Mouse (Mus musculus) CH12.LX (cell line): Measurements from ENCODE around the gene Hoxb2. TPM values are rescaled to one million over a fixed set of nuclear protein-coding genes. Genes with fewer than 3 reads are reported as not detected.

ENCODE experiments used
- DNase-seq: peaks from one replicate; pipeline ENCODE4 v3.0.0-alpha.2; 2013; ENCODE audit errors: extremely low read depth
- H3K27ac ChIP-seq: 2 replicates; pipeline ENCODE4 v1.5.1; 2012; ENCODE audit warnings: low read depth, mild to moderate bottlenecking, control low read depth, moderate library complexity; ENCODE audit not compliant: insufficient read depth
- H3K27me3 ChIP-seq: replicated peaks from 2 replicates; pipeline ENCODE3; 2012; ENCODE audit warnings: inconsistent platforms
- H3K36me3 ChIP-seq, 2 experiments: replicated peaks in 1 of 2; 2 replicates each; pipeline versions ENCODE3 to v1.6.1; 2012; ENCODE audit warnings: inconsistent platforms in 1 of 2, low read length in 1 of 2, mild to moderate bottlenecking in 1 of 2, mixed read lengths in 1 of 2, moderate library complexity in 1 of 2; ENCODE audit not compliant: control insufficient read depth in 1 of 2, insufficient read depth in 1 of 2
- H3K4me1 ChIP-seq, 2 experiments: 2 replicates each; pipeline ENCODE4 v1.6.1; 2012; ENCODE audit warnings: inconsistent platforms in 1 of 2, moderate library complexity in 1 of 2; ENCODE audit not compliant: insufficient read depth in 2 of 2, control insufficient read depth in 1 of 2
- H3K4me2 ChIP-seq: 2 replicates; pipeline ENCODE4 v1.6.1; 2012; ENCODE audit warnings: low read depth, mild to moderate bottlenecking, control low read depth; ENCODE audit not compliant: poor library complexity, insufficient read depth, severe bottlenecking
- H3K4me3 ChIP-seq, 3 experiments: fragments of 150-350 bp in 1 of 3; sonication (generic) in 1 of 3; replicated peaks in 1 of 3; 2 replicates each; pipeline versions ENCODE3 to v1.5.1; 2011 to 2012; ENCODE audit warnings: low read depth in 2 of 3, low read length in 2 of 3, mild to moderate bottlenecking in 2 of 3, moderate library complexity in 2 of 3, control low read depth in 1 of 3, improper control_type of control experiment in 1 of 3, inconsistent platforms in 1 of 3, mixed read lengths in 1 of 3; ENCODE audit not compliant: poor library complexity in 1 of 3
- H3K79me2 ChIP-seq: replicated peaks from 2 replicates; pipeline ENCODE4 v1.6.1; 2012; ENCODE audit warnings: mild to moderate bottlenecking, moderate library complexity; ENCODE audit not compliant: control insufficient read depth, poor library complexity, insufficient read depth, severe bottlenecking; ENCODE audit errors: extremely low read depth
- H3K9ac ChIP-seq: 2 replicates; pipeline ENCODE4 v1.6.1; 2012; ENCODE audit warnings: low read depth, mild to moderate bottlenecking, control low read depth, moderate library complexity; ENCODE audit not compliant: insufficient read depth
- H3K9me3 ChIP-seq: replicated peaks from 2 replicates; pipeline ENCODE3; 2012; ENCODE audit warnings: low read length, inconsistent platforms, mixed read lengths
- BHLHE40 ChIP-seq: IDR thresholded peaks from 2 replicates; pipeline ENCODE4 v1.6.1; 2011; ENCODE audit warnings: mild to moderate bottlenecking, low read depth, low read length, improper control_type of control experiment
- CHD2 ChIP-seq: IDR thresholded peaks from 2 replicates; pipeline ENCODE4 v1.6.1; 2011; ENCODE audit warnings: low read length, improper control_type of control experiment
- CTCF ChIP-seq, 2 experiments: IDR thresholded peaks in 1 of 2; conservative IDR thresholded peaks in 1 of 2; 2 replicates each; pipeline ENCODE4 v1.5.1; 2011 to 2012; ENCODE audit warnings: low read depth in 2 of 2, low read length in 2 of 2, improper control_type of control experiment in 1 of 2, inconsistent platforms in 1 of 2, mild to moderate bottlenecking in 1 of 2, moderate library complexity in 1 of 2
- EP300 ChIP-seq: IDR thresholded peaks from 2 replicates; pipeline ENCODE4 v1.6.1; 2011; ENCODE audit warnings: low read length, improper control_type of control experiment
- GABPA ChIP-seq: IDR thresholded peaks from 2 replicates; pipeline ENCODE4 v1.6.1; 2012; ENCODE audit warnings: low read depth, low read length, improper control_type of control experiment, inconsistent platforms; ENCODE audit not compliant: insufficient replicate concordance
- HCFC1 ChIP-seq: IDR thresholded peaks from 2 replicates; pipeline ENCODE4 v1.6.1; 2012; ENCODE audit warnings: low read depth, mild to moderate bottlenecking, inconsistent platforms, low read length, improper control_type of control experiment
- JUN ChIP-seq: IDR thresholded peaks from 2 replicates; pipeline ENCODE4 v1.6.1; 2011; ENCODE audit warnings: low read depth, mild to moderate bottlenecking, low read length, improper control_type of control experiment, moderate library complexity; ENCODE audit not compliant: insufficient read depth
- JUND ChIP-seq: conservative IDR thresholded peaks from 2 replicates; pipeline ENCODE4 v1.6.1; 2011; ENCODE audit warnings: low read depth, low read length, improper control_type of control experiment
- KAT2A ChIP-seq: IDR thresholded peaks from 2 replicates; pipeline ENCODE4 v1.6.1; 2012; ENCODE audit warnings: low read length, improper control_type of control experiment, inconsistent platforms; ENCODE audit not compliant: insufficient replicate concordance
- MEF2A ChIP-seq: IDR thresholded peaks from 2 replicates; pipeline ENCODE4 v1.6.1; 2014; ENCODE audit warnings: low read depth, mild to moderate bottlenecking, inconsistent platforms, low read length, improper control_type of control experiment, borderline replicate concordance
- MXI1 ChIP-seq: IDR thresholded peaks from 2 replicates; pipeline ENCODE4 v1.6.1; 2011; ENCODE audit warnings: mild to moderate bottlenecking, low read depth, low read length, improper control_type of control experiment
- POLR2A ChIP-seq: IDR thresholded peaks from 2 replicates; pipeline ENCODE4 v1.6.1; 2011; ENCODE audit warnings: low read depth, mild to moderate bottlenecking, improper control_type of control experiment, low read length
- POLR2AphosphoS2 ChIP-seq: IDR thresholded peaks from 2 replicates; pipeline ENCODE4 v1.6.1; 2011; ENCODE audit warnings: low read depth, low read length, improper control_type of control experiment
- RAD21 ChIP-seq: IDR thresholded peaks from 2 replicates; pipeline ENCODE4 v1.6.1; 2011; ENCODE audit warnings: low read depth, mild to moderate bottlenecking, low read length, improper control_type of control experiment, moderate library complexity
- TBP ChIP-seq: conservative IDR thresholded peaks from 2 replicates; pipeline ENCODE4 v1.6.1; 2011; ENCODE audit warnings: low read depth, low read length, improper control_type of control experiment
- ZMIZ1 ChIP-seq: IDR thresholded peaks from 2 replicates; pipeline ENCODE4 v1.6.1; 2012; ENCODE audit warnings: low read depth, mild to moderate bottlenecking, inconsistent platforms, low read length, improper control_type of control experiment
- ZNF384 ChIP-seq: IDR thresholded peaks from 2 replicates; pipeline ENCODE4 v1.6.1; 2012; ENCODE audit warnings: low read depth, low read length, improper control_type of control experiment, inconsistent platforms
- dilution Hi-C: fragments of 300-500 bp; cut with MboI; formaldehyde crosslinking; loops from 2 replicates; pipeline ENCODE4 v1.14.3; 2020; ENCODE audit warnings: low sequenced_read_pairs; ENCODE audit not compliant: extremely low pct_unique_long_range_greater_than_20kb, extremely low pct_ligation_motif_present
- in situ Hi-C: fragments of 300-500 bp; cut with MboI; formaldehyde crosslinking; loops from 3 replicates; pipeline ENCODE4 v1.14.3; 2019; ENCODE audit warnings: low sequenced_read_pairs, low pct_ligation_motif_present, low pct_unique_long_range_greater_than_20kb, mixed read lengths
- polyA plus RNA-seq: library from polyadenylated mRNA; unstranded; fragments of >175 nt; gene quantifications from 2 replicates; pipeline ENCODE4 v1.2.1, GENCODE M21; 2012; ENCODE audit warnings: low read depth; ENCODE audit not compliant: insufficient read length
- total RNA-seq, 2 experiments: library from RNA; depleted of rRNA; stranded (reverse); fragments of 300-350 nt in 1 of 2; fragments of >200 nt in 1 of 2; gene quantifications; 2 replicates each; pipeline ENCODE4 v1.2.3; 2012 to 2014

Gene Hoxb2
- total and polyA plus RNA-seq, 3 experiments, result not detected

- Histone ChIP-seq H3K27me3 (peaks cover 12% of the 10 kb centered on the region), H3K27ac (no peak overlapping the region), H3K4me2 (no peak overlapping the region), H3K9me3 (peaks cover 8% of the 10 kb centered on the region), H3K4me3 (no peak overlapping the region), H3K9ac (no peak overlapping the region), H3K4me1 (peaks cover 3 to 21% of the 10 kb centered on the region in 2 experiments; a peak in 2 of 4 replicates), H3K79me2 (no peaks in the 10 kb centered on the region), H3K36me3 (peaks cover 0 to 10% of the 10 kb centered on the region in 2 experiments)
- TF ChIP-seq ZNF384 (no peak), TBP (no peak), RAD21 (no peak), BHLHE40 (no peak), CTCF (conservative IDR thresholded peaks at IDR 0.05 in 1 of 2, IDR thresholded peaks at IDR 0.05 in 1 of 2; ENCODE audit: low read depth in 2 of 2, low read length in 2 of 2) (no peak), JUND (no peak), HCFC1 (no peak), POLR2A (no peak), GABPA (no peak)
- in situ Hi-C loops, result no loop called here
- DNase-seq, result no peak
- dilution Hi-C loops, result no loop called here
Measured at GRCm38 (mm10) chr11:96346916-96347520, 3.3 kb upstream of the Hoxb2 start.

GRCm38 (mm10) chr11:96347717-96348116, 2.6 kb upstream of the Hoxb2 start:
- H3K27ac ChIP-seq, result no peak overlapping the region
- dilution Hi-C loops, result no loop called here
- H3K4me2 ChIP-seq, result no peak overlapping the region
- H3K27me3 ChIP-seq, result peaks cover 13% of the 10 kb centered on the region
- peaks cover 8% of the 10 kb centered on the region for H3K9me3 ChIP-seq
- in situ Hi-C loops, result no loop called here
- TF ChIP-seq POLR2AphosphoS2 (no peak), MXI1 (no peak), HCFC1 (no peak), POLR2A (no peak), KAT2A (no peak), JUND (no peak), CTCF (conservative IDR thresholded peaks at IDR 0.05 in 1 of 2, IDR thresholded peaks at IDR 0.05 in 1 of 2; ENCODE audit: low read depth in 2 of 2, low read length in 2 of 2) (no peak), MEF2A (no peak), JUN (no peak), RAD21 (no peak), EP300 (no peak), CHD2 (no peak), ZMIZ1 (no peak)
- DNase-seq, result no peak
- H3K36me3 ChIP-seq, result peaks cover 0 to 10% of the 10 kb centered on the region in 2 experiments
- H3K4me3 ChIP-seq, result no peak overlapping the region
- H3K79me2 ChIP-seq, result no peaks in the 10 kb centered on the region
- H3K9ac ChIP-seq, result no peak overlapping the region
- peaks cover 3 to 21% of the 10 kb centered on the region in 2 experiments; a peak in 2 of 4 replicates for H3K4me1 ChIP-seq
